Mouse (Mus musculus): ENCODE measurements at regions not wholly inside any gene's neighbourhood (a gene's known extent, or its start where the extent isn't known, plus 50 kb on each side); places are given as distances from the start of the nearest gene placed in this dataset.

- no peaks in the 10 kb centered on the region for H3K36me3 ChIP-seq (ENCODE audit: control insufficient read depth, insufficient read depth, low read length)
- no peaks in the 10 kb centered on the region for H3K27me3 ChIP-seq (ENCODE audit: control insufficient read depth, insufficient read depth, low read length)
- 36% methylated on average over 4 of the region's 4 CpGs for WGBS
- no peak overlapping the region for H3K4me3 ChIP-seq (ENCODE audit: extremely low read depth, insufficient read depth, insufficient read length)
- peaks cover 6% of the 10 kb centered on the region; the same call in 1 of the 2 replicates for H3K4me1 ChIP-seq (ENCODE audit: control insufficient read depth, insufficient read depth, insufficient read length)
- no peak overlapping the region for H3K27ac ChIP-seq (ENCODE audit: insufficient read depth, low read length)
- TF ChIP-seq POLR2A (IDR thresholded peaks at IDR 0.05; ENCODE audit: low read depth, low read length) (no peak), CTCF (IDR thresholded peaks at IDR 0.05; ENCODE audit: extremely low read depth, insufficient read depth, insufficient read length, insufficient replicate concordance) (no peak)
- DNase-seq (ENCODE audit: low read depth in 1 of 2, low spot score in 2 of 2): no peak
Measured at GRCm38 (mm10) chr10:84163752-84164151, 276.6 kb downstream of the Nuak1 start.

- 83% methylated on average over 10 of the region's 10 CpGs for WGBS
Measured at GRCm38 (mm10) chr10:84165832-84166567, 274.4 kb downstream of the Nuak1 start.

GRCm38 (mm10) chr10:84166568-84166905 lies 273.9 kb downstream of the Nuak1 start:
- 49% methylated on average over 3 of the region's 3 CpGs for WGBS
- no peak for DNase-seq (ENCODE audit: low read depth in 1 of 2, low spot score in 2 of 2)
- H3K4me1 ChIP-seq (ENCODE audit: control insufficient read depth, insufficient read depth, insufficient read length): peaks cover 6% of the 10 kb centered on the region; the same call in 1 of the 2 replicates
- TF ChIP-seq POLR2A (IDR thresholded peaks at IDR 0.05; ENCODE audit: low read depth, low read length): no peak
- TF ChIP-seq CTCF (IDR thresholded peaks at IDR 0.05; ENCODE audit: extremely low read depth, insufficient read depth, insufficient read length, insufficient replicate concordance): peak; percentile 15; the same call in 1 of the 2 replicates
- H3K36me3 ChIP-seq (ENCODE audit: control insufficient read depth, insufficient read depth, low read length): no peaks in the 10 kb centered on the region
- H3K27ac ChIP-seq (ENCODE audit: insufficient read depth, low read length): no peak overlapping the region
- H3K27me3 ChIP-seq (ENCODE audit: control insufficient read depth, insufficient read depth, low read length): no peaks in the 10 kb centered on the region
- no peak overlapping the region for H3K4me3 ChIP-seq (ENCODE audit: extremely low read depth, insufficient read depth, insufficient read length)

More at GRCm38 (mm10) chr10:84165832-84166567, 274.4 kb downstream of the Nuak1 start:
- no peak overlapping the region for H3K4me3 ChIP-seq (ENCODE audit: extremely low read depth, insufficient read depth, insufficient read length)
- TF ChIP-seq POLR2A (IDR thresholded peaks at IDR 0.05; ENCODE audit: low read depth, low read length) (no peak), CTCF (IDR thresholded peaks at IDR 0.05; ENCODE audit: extremely low read depth, insufficient read depth, insufficient read length, insufficient replicate concordance) (no peak)
- no peak for DNase-seq (ENCODE audit: low read depth in 1 of 2, low spot score in 2 of 2)
- no peaks in the 10 kb centered on the region for H3K36me3 ChIP-seq (ENCODE audit: control insufficient read depth, insufficient read depth, low read length)
- H3K27me3 ChIP-seq (ENCODE audit: control insufficient read depth, insufficient read depth, low read length): no peaks in the 10 kb centered on the region
- no peak overlapping the region for H3K27ac ChIP-seq (ENCODE audit: insufficient read depth, low read length)
- peaks cover 6% of the 10 kb centered on the region; the same call in 1 of the 2 replicates for H3K4me1 ChIP-seq (ENCODE audit: control insufficient read depth, insufficient read depth, insufficient read length)

GRCm38 (mm10) chr10:84172828-84173321 lies 267.5 kb downstream of the Nuak1 start:
- no peak for DNase-seq (ENCODE audit: low read depth in 1 of 2, low spot score in 2 of 2)

GRCm38 (mm10) chr10:84183239-84183638 lies 257.2 kb downstream of the Nuak1 start:
- Histone ChIP-seq H3K27me3 (ENCODE audit: control insufficient read depth, insufficient read depth, low read length) (no peaks in the 10 kb centered on the region), H3K36me3 (ENCODE audit: control insufficient read depth, insufficient read depth, low read length) (no peaks in the 10 kb centered on the region), H3K4me3 (ENCODE audit: extremely low read depth, insufficient read depth, insufficient read length) (no peak overlapping the region), H3K27ac (ENCODE audit: insufficient read depth, low read length) (no peak overlapping the region), H3K4me1 (ENCODE audit: control insufficient read depth, insufficient read depth, insufficient read length) (no peaks in the 10 kb centered on the region)
- 80% methylated on average over 2 of the region's 2 CpGs for WGBS
- no peak for TF ChIP-seq CTCF (IDR thresholded peaks at IDR 0.05; ENCODE audit: extremely low read depth, insufficient read depth, insufficient read length, insufficient replicate concordance)
- TF ChIP-seq POLR2A (IDR thresholded peaks at IDR 0.05; ENCODE audit: low read depth, low read length): no peak
- DNase-seq (ENCODE audit: low read depth in 1 of 2, low spot score in 2 of 2): no peak

More at GRCm38 (mm10) chr10:84172828-84173321, 267.5 kb downstream of the Nuak1 start:
- TF ChIP-seq CTCF (IDR thresholded peaks at IDR 0.05; ENCODE audit: extremely low read depth, insufficient read depth, insufficient read length, insufficient replicate concordance) (no peak), POLR2A (IDR thresholded peaks at IDR 0.05; ENCODE audit: low read depth, low read length) (no peak)
- Histone ChIP-seq H3K4me1 (ENCODE audit: control insufficient read depth, insufficient read depth, insufficient read length) (no peaks in the 10 kb centered on the region), H3K36me3 (ENCODE audit: control insufficient read depth, insufficient read depth, low read length) (no peaks in the 10 kb centered on the region), H3K27ac (ENCODE audit: insufficient read depth, low read length) (no peak overlapping the region), H3K4me3 (ENCODE audit: extremely low read depth, insufficient read depth, insufficient read length) (no peak overlapping the region), H3K27me3 (ENCODE audit: control insufficient read depth, insufficient read depth, low read length) (no peaks in the 10 kb centered on the region)
- 82% methylated on average over 4 of the region's 4 CpGs for WGBS

- no peaks in the 10 kb centered on the region for H3K36me3 ChIP-seq (ENCODE audit: control insufficient read depth, insufficient read depth, low read length)
- no peak overlapping the region for H3K27ac ChIP-seq (ENCODE audit: insufficient read depth, low read length)
- WGBS: 89% methylated on average over 2 of the region's 2 CpGs
- no peak for DNase-seq (ENCODE audit: low read depth in 1 of 2, low spot score in 2 of 2)
- H3K4me1 ChIP-seq (ENCODE audit: control insufficient read depth, insufficient read depth, insufficient read length): no peaks in the 10 kb centered on the region
- no peak overlapping the region for H3K4me3 ChIP-seq (ENCODE audit: extremely low read depth, insufficient read depth, insufficient read length)
- no peaks in the 10 kb centered on the region for H3K27me3 ChIP-seq (ENCODE audit: control insufficient read depth, insufficient read depth, low read length)
- TF ChIP-seq POLR2A (IDR thresholded peaks at IDR 0.05; ENCODE audit: low read depth, low read length) (no peak), CTCF (IDR thresholded peaks at IDR 0.05; ENCODE audit: extremely low read depth, insufficient read depth, insufficient read length, insufficient replicate concordance) (no peak)
Measured at GRCm38 (mm10) chr10:84186466-84186865, 253.9 kb downstream of the Nuak1 start.

- TF ChIP-seq CTCF (IDR thresholded peaks at IDR 0.05; ENCODE audit: extremely low read depth, insufficient read depth, insufficient read length, insufficient replicate concordance): no peak
- no peak for TF ChIP-seq POLR2A (IDR thresholded peaks at IDR 0.05; ENCODE audit: low read depth, low read length)
- Histone ChIP-seq H3K36me3 (ENCODE audit: control insufficient read depth, insufficient read depth, low read length) (no peaks in the 10 kb centered on the region), H3K27me3 (ENCODE audit: control insufficient read depth, insufficient read depth, low read length) (no peaks in the 10 kb centered on the region), H3K4me3 (ENCODE audit: extremely low read depth, insufficient read depth, insufficient read length) (no peak overlapping the region), H3K27ac (ENCODE audit: insufficient read depth, low read length) (no peak overlapping the region), H3K4me1 (ENCODE audit: control insufficient read depth, insufficient read depth, insufficient read length) (no peaks in the 10 kb centered on the region)
- DNase-seq (ENCODE audit: low read depth in 1 of 2, low spot score in 2 of 2): no peak
- WGBS: 86% methylated on average over 2 of the region's 2 CpGs
Measured at GRCm38 (mm10) chr10:84199035-84199434, 241.4 kb downstream of the Nuak1 start.

Measured in spleen, adult 2 months (tissue).